Mouse (Mus musculus) liver, embryonic 15.5 days (tissue): ENCODE measurements at regions not wholly inside any gene's neighbourhood (a gene's known extent, or its start where the extent isn't known, plus 50 kb on each side); places are given as distances from the start of the nearest gene placed in this dataset.
"Not testable (repeated sequence)": the region's sequence is repeated elsewhere in the genome, so short reads cannot be mapped to it uniquely, and the experiment has no call there.

Source experiments
- ATAC-seq: fragments of 200-750 bp; cut with Nextera tagmentation; 2 replicates; pipeline ENCODE4 v1.8.0; 2017; ENCODE audit warnings: moderate number of reproducible peaks, mild to moderate bottlenecking, moderate library complexity; ENCODE audit not compliant: insufficient read depth
- H3K27ac ChIP-seq: fragments of 300-500 bp; sonication (generic); replicated peaks from 2 replicates; pipeline ENCODE4 v1.5.1; 2015; ENCODE audit warnings: mild to moderate bottlenecking, inconsistent platforms
- H3K27me3 ChIP-seq: fragments of 300-500 bp; sonication (generic); 2 replicates; pipeline ENCODE4 v1.6.1; 2015; ENCODE audit warnings: mild to moderate bottlenecking, inconsistent platforms
- H3K36me3 ChIP-seq: fragments of 300-500 bp; sonication (generic); replicated peaks from 2 replicates; pipeline ENCODE4 v1.6.1; 2015; ENCODE audit warnings: moderate library complexity, mild to moderate bottlenecking, inconsistent platforms
- H3K4me1 ChIP-seq: fragments of 300-500 bp; sonication (generic); replicated peaks from 2 replicates; pipeline ENCODE4 v1.6.1; 2015; ENCODE audit warnings: inconsistent platforms
- H3K4me2 ChIP-seq: fragments of 300-500 bp; sonication (generic); 2 replicates; pipeline ENCODE4 v1.6.1; 2015; ENCODE audit warnings: moderate library complexity, mild to moderate bottlenecking, inconsistent platforms
- H3K4me3 ChIP-seq: fragments of 300-500 bp; sonication (generic); replicated peaks from 2 replicates; pipeline ENCODE4 v1.5.1; 2015; ENCODE audit warnings: mild to moderate bottlenecking, inconsistent platforms
- H3K9ac ChIP-seq: fragments of 300-500 bp; sonication (generic); 2 replicates; pipeline ENCODE4 v1.6.1; 2015; ENCODE audit warnings: moderate library complexity, mild to moderate bottlenecking, inconsistent platforms
- H3K9me3 ChIP-seq: fragments of 300-500 bp; sonication (generic); replicated peaks from 2 replicates; pipeline ENCODE4 v1.6.1; 2016; ENCODE audit warnings: inconsistent platforms
- WGBS: fragments of 180-500 bp; shearing (Covaris S2); methylation state at CpG from one replicate; pipeline ENCODE4 v1.1.7; 2015; ENCODE audit warnings: mixed read lengths; ENCODE audit not compliant: insufficient replicate concordance; 5-methylcytosine and 5-hydroxymethylcytosine counted together

GRCm38 (mm10) chr4:122455100-122455499 lies 234.0 kb upstream of the 9530002B09Rik start:
- not testable (repeated sequence) for H3K27me3 ChIP-seq, H3K4me2 ChIP-seq, H3K4me3 ChIP-seq, H3K4me1 ChIP-seq, H3K36me3 ChIP-seq, H3K27ac ChIP-seq, H3K9me3 ChIP-seq, H3K9ac ChIP-seq
- ATAC-seq, result peak; percentile 94
- no CpG with 5 or more reads among the region's 21 CpGs for WGBS
